Mouse (Mus musculus): ENCODE data around the gene 4933430I17Rik.
A peak's percentile ranks its signal among the peaks of the same experiment; 100 is the strongest.
"Not testable (repeated sequence)": the region's sequence is repeated elsewhere in the genome, so short reads cannot be mapped to it uniquely, and the experiment has no call there.

Gene 4933430I17Rik

GRCm38 (mm10) chr4:62524651-62525488, at the start of gene 4933430I17Rik, which contains the start of gene Pole3:
Gene 4933430I17Rik, plus strand, starts transcription at chr4:62525369.
Gene Pole3, minus strand, starts transcription at chr4:62525068.
- DNase-seq (ENCODE audit: low spot score in 2 of 2), result peak; percentile 94 to 95

DNA sequence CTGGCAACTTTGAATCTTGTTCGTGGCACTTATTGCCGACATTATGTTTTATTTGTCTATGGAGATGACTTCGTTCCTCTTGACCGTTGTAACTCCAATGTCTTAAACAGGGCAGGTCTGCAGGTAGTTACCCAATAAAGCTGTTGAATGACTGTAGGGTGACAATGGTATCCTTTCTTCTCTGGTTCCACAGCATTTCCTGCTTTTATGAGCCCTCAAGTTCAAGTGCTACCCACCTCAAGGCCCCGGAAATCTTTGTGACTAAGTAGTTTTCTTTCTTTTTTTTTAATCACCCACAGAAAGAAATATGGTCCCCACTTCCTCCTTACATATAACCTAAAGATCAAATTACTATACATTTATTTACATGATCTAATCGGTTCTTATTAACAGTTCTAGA, 49.4 kb upstream of the 4933430I17Rik start:
- DNase-seq (ENCODE audit: low spot score in 2 of 2), result peak; percentile 15 to 36

GRCm38 (mm10) chr4:62477542-62478244, 47.5 kb upstream of the 4933430I17Rik start:
- no peak for DNase-seq (ENCODE audit: low spot score in 2 of 2)

DNA sequence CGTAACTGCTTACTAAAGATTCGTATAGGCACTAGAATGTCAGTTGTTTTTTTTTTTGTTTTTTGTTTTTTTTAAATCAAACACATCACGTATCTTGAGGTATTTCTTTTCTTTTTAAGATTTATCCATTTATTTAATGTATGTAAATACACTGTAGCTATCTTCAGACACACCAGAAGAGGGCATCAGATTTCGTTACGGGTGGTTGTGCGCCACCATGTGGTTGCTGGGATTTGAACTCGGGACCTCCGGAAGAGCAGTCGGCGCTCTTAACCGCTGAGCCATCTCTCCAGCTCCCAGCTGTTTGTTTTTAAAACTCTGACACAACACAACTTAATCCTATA, 45.6 kb upstream of the 4933430I17Rik start:
- not testable (repeated sequence) for DNase-seq (ENCODE audit: low spot score in 2 of 2)

DNA sequence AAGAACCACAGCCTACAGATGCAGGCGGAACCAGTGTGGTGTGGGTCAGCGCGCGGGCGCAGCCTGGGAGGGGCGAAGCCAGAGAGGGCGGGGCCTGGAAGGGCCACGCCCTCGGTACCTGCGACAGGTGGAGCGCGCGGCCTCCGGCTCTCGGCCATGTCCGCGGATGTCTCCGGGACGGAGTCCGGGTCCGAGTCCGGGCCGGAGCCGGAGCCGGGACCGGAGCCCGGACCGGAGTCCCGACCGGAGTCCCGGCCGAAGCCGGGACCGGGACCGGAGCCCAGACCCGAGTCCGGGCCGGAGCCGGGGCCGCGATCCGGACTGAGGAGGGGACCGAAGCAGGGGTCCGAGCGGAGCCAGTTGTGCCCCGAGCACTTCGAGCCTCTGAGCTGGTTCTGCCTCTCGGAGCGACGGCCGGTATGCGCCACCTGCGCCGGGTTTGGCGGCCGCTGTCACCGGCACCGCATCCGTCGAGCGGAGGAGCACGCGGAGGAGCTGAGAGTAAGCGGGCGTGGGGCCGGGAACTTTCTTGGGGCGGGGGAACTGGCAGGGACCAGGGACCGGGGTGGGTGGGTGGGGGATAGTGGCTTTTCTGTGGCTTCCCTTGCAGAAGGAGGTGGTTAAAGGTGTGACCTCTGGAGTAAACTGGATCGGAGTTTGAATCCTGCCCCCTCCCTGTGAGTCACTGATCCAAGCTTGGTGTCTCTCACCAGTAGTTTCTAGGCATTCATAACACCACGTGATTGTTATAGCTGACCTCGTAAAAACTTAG, 45.0 kb upstream of the 4933430I17Rik start, which contains the start of gene Bspry:
Bspry (plus strand) TSS at position 117 of the 772 bp plus-strand sequence.
- DNase-seq (ENCODE audit: low spot score in 2 of 2), result peak; percentile 60 to 69

DNA sequence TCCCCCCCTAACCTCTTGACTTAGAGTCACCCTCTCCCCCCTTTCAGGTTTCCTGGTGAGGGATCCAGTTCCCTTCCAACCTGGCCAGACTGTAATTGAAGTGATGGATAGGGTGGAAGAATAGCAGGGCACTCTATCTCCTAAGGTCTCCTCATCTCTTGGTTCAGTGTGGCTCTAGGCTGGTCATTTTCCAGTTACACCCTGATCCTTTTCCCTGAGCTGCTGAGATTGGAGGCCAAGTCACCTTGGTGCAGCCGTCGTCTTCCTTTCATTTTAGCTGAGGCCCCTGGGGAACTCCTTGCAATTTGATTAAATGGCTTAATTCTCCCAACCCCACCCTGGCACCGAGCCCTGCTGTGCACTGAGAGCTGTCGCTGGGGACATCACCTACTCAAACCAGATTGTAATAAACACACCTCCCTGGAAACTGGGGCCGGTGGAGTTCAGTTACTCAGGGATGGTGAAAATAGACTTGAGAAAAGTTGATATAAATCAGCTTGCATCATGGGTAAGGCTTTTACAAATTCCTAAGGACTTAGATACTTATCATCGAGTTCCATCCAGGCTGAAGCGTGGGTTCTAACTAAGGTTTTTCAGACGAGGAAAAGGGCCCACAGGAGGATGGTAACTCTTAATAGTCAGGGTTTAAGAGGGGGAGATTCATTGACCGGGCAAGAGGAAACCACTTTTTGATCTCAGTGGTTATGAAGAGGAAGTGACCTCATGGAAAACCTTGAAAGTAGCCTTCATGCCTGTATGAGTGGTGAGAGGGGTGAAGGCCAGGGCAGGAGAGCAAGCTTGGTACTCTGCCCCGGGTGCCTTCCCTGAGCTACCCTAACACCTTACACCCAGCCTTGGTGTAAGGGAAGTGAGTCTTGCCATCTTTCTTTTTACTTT, 44.2 kb upstream of the 4933430I17Rik start:
- peak; percentile 76 to 84 for DNase-seq (ENCODE audit: low spot score in 2 of 2)

- no peak for DNase-seq (ENCODE audit: low spot score in 2 of 2)
These were observed 40.2 kb upstream of the 4933430I17Rik start for GRCm38 (mm10) chr4:62484928-62485327.

DNA sequence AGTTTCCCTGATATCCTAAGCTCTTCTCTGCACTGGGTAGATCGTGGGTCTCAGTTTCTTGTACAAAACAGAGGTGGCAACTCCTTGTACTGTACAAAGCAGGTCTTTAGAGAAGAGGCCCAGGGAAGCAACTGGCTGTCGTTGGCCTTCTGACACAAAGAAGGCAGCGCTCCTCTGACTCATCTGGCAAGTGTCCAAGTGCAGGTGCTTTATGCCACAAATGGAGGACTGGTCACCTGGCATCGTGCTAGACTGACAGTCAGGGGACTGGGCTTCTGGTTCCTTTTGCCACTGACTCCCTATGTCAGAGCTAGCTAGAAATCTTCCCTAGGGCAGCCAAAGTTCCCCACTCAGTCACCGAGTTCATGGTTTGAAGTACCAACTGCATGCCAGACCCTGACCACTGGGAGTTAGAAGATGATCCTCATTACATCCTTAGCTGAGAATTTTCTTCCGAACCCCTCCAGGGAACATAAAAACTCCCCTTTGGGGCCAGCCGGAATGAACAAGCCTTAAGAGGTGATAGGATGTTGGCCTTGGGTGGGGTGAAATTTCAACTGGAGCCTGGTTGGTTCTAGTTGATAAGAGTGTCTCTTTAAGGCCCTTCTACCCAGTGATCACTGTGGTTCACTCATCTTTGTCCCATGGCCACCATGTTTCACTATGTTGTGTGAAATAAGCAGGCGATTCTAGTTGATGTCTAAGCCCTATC, 39.6 kb upstream of the 4933430I17Rik start:
- no peak for DNase-seq (ENCODE audit: low spot score in 2 of 2)

DNA sequence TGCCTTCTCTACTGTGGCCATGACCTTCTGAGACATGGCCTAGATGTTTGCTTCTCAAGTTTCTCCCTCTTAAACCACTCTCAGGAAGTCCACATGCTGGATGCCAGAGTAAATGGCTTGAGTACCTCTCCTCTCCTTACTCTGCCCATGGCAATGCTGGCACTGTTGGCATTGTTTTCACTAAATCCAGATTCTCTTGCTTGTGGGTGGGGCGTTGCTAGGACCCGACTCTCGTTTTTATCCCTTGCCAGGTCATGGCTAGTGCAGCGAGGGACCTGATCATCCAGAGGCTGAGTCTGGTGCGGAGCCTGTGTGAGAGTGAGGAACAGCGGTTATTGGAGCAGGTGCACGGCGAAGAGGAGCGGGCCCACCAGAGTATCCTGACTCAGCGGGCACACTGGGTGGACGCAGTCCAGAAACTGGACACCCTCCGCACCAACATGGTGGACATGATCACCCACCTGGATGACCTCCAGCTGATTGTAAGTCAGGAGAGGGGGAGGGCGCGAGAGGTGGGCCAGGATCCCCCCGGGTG, 38.9 kb upstream of the 4933430I17Rik start:
- no peak for DNase-seq (ENCODE audit: low spot score in 2 of 2)

DNA sequence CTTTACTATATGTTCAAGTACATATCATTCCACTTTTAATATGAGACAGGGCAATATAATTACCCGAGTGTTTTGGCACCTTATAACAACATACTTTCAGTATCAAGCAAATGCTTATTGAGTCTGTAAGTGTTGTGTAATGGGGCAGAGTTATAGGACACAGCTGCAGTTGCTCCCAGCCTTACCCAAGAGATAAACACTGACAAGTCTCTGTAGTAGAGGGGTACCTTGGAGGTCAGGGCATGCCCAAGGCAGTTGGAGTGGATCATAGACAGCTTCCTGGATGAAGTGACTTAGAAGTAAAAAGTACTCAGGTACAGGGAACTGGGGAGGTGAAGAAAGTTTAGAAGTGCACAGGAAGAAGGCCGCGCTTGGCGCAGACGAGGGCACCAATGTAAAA, 38.0 kb upstream of the 4933430I17Rik start:
- DNase-seq (ENCODE audit: low spot score in 2 of 2), result no peak

DNA sequence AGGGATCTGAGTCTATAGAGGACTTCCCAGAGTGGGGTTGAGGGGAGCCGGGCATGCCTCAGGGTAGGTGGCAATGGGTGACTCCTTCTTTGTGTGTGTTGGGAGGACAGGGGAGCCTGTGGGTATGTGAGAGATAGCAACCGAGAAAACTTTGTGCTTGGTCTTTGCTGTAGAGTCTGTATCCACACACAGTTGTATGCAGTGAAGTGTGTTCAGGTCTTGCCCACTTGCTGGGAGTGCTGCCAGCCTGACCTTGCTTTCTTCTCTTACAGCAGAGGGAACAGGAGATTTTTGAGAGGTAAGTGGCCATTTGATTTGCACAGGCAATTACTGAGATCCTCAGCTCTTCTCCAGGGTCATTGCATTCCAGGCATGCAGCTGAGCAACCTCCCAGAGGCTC, 37.3 kb upstream of the 4933430I17Rik start:
- no peak for DNase-seq (ENCODE audit: low spot score in 2 of 2)

DNA sequence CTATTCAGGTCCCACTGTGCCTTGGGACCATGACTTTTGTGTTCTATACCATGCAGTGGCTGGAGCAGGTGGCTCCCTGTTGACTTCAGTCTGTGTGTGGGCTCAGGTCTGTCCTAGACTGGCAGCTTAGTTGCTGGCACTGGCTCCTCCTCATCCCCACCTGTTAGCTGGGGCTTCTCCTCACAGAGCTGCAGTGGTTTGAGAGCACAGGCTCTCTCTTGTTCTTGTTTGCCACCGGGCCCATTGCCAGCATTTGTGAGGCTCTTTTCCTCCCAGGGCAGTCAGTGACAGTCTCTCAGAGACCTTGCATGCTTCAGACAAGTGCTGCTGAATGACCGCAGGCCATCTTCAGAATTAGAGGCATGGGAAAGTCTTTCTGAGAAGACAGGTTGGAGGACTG, 32.5 kb upstream of the 4933430I17Rik start:
- no peak for DNase-seq (ENCODE audit: low spot score in 2 of 2)

DNA sequence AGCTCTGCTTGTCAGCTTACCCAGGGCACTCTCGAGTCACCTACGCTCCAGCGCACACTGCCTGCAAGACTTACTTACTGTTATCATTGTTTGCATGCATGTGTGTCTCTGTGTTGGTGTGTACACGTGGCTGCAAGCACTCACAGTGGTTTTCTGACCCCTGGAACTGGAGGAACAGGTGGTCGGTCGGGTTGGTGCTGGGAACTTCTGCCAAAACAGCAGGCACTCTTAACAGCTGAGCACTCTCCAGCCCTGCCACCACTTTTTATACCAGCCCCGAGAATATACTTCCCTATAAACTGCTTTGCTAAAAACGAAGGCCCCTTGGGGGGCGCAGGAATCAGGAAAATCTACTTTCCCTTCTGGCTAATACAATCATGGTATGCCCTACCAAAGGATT, 30.9 kb upstream of the 4933430I17Rik start:
- DNase-seq (ENCODE audit: low spot score in 2 of 2), result no peak

DNA sequence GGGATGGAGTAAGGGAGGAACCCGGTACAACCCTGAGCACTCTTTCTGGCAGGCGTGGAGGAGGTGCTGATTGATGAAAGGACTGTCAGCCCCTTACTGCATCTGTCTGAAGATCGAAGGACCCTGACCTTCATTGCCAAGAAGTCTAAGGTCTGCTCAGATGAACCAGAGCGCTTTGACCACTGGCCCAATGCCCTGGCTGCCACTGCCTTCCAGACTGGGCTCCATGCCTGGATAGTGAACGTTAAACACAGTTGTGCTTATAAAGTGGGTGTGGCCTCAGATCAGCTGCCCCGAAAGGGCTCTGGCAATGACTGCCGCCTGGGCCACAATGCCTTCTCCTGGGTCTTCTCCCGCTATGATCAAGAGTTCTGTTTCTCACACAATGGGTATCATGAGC, 29.2 kb upstream of the 4933430I17Rik start:
- DNase-seq (ENCODE audit: low spot score in 2 of 2), result no peak

GRCm38 (mm10) chr4:62496815-62497214, 28.4 kb upstream of the 4933430I17Rik start:
- no peak for DNase-seq (ENCODE audit: low spot score in 2 of 2)

DNA sequence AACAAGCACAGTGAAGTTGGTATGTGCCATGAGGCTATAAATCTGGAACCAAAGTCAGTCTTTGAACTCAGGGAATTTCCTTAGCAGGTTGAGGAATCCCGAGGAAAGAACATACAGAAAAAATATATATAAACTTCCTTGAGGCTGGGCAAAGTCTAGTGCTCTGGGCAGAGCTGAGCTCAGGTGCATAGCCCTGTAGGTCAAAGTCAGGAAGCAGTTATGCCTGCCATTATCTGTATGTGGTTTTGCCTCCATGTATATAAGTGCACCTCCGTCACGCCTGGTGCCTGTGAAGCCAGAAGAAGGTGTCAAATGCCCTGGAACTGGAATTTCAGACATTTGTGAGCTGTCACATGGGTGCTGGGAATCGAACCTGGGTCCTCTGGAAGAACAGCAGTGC, 24.4 kb upstream of the 4933430I17Rik start:
- DNase-seq (ENCODE audit: low spot score in 2 of 2), result no peak

GRCm38 (mm10) chr4:62501534-62501933, 23.6 kb upstream of the 4933430I17Rik start:
- DNase-seq (ENCODE audit: low spot score in 2 of 2), result no peak

- DNase-seq (ENCODE audit: low spot score in 2 of 2), result peak; percentile 69 to 70
These were observed 23.0 kb upstream of the 4933430I17Rik start for GRCm38 (mm10) chr4:62501964-62502732.

GRCm38 (mm10) chr4:62502969-62503368, 22.2 kb upstream of the 4933430I17Rik start:
- DNase-seq (ENCODE audit: low spot score in 2 of 2), result no peak
